Mouse (Mus musculus): ENCODE results near the gene Rab28.
"Not testable (repeated sequence)": the region's sequence is repeated elsewhere in the genome, so short reads cannot be mapped to it uniquely, and the experiment has no call there.

Gene Rab28

GRCm38 (mm10) chr5:41708051-41708630, at the start of gene Rab28:
TSS of gene Rab28 (minus strand) at chr5:41708157.
- CTCF ChIA-PET: no interaction called here

GRCm38 (mm10) chr5:41757338-41757737, 49.4 kb upstream of the Rab28 start:
- CTCF ChIA-PET: no interaction called here

GRCm38 (mm10) chr5:41756396-41756795, 48.4 kb upstream of the Rab28 start:
- CTCF ChIA-PET: no interaction called here

GRCm38 (mm10) chr5:41755373-41755960, 47.5 kb upstream of the Rab28 start:
- CTCF ChIA-PET: interaction anchor here (0.7 kb wide), 1 partner anchor 11 kb away, joined by 3 read pairs; no protein-coding TSS in a partner anchor

- CTCF ChIA-PET: interaction anchor here (0.7 kb wide), 1 partner anchor 11 kb away, joined by 3 read pairs; no protein-coding TSS in a partner anchor
Measured at GRCm38 (mm10) chr5:41754836-41755235, 46.9 kb upstream of the Rab28 start.

- CTCF ChIA-PET: no interaction called here
Measured at GRCm38 (mm10) chr5:41754226-41754775, 46.3 kb upstream of the Rab28 start.

GRCm38 (mm10) chr5:41752721-41753120, 44.8 kb upstream of the Rab28 start:
- CTCF ChIA-PET: no interaction called here

GRCm38 (mm10) chr5:41744898-41745780, 37.2 kb upstream of the Rab28 start:
- CTCF ChIA-PET: no interaction called here

GRCm38 (mm10) chr5:41744234-41744633, 36.3 kb upstream of the Rab28 start:
- CTCF ChIA-PET: no interaction called here

- CTCF ChIA-PET: no interaction called here
Measured at GRCm38 (mm10) chr5:41738817-41739216, 30.9 kb upstream of the Rab28 start.

GRCm38 (mm10) chr5:41737039-41737438, 29.1 kb upstream of the Rab28 start:
- CTCF ChIA-PET: no interaction called here

GRCm38 (mm10) chr5:41727017-41727416, 19.1 kb upstream of the Rab28 start:
- CTCF ChIA-PET: no interaction called here

- CTCF ChIA-PET: no interaction called here
Measured at GRCm38 (mm10) chr5:41725573-41725972, 17.6 kb upstream of the Rab28 start.

GRCm38 (mm10) chr5:41707115-41708015, 592 bp downstream of the Rab28 start:
- CTCF ChIA-PET: no interaction called here

GRCm38 (mm10) chr5:41706777-41707114, 1.2 kb downstream of the Rab28 start:
- CTCF ChIA-PET: no interaction called here

GRCm38 (mm10) chr5:41701085-41701484, 6.9 kb downstream of the Rab28 start:
- CTCF ChIA-PET: not testable (repeated sequence)

GRCm38 (mm10) chr5:41697958-41698357, 10.0 kb downstream of the Rab28 start:
- CTCF ChIA-PET: no interaction called here

- CTCF ChIA-PET: no interaction called here
Measured at GRCm38 (mm10) chr5:41685016-41685415, 22.9 kb downstream of the Rab28 start.

GRCm38 (mm10) chr5:41683976-41684375, 24.0 kb downstream of the Rab28 start:
- CTCF ChIA-PET: no interaction called here

GRCm38 (mm10) chr5:41666012-41666411, 41.9 kb downstream of the Rab28 start:
- CTCF ChIA-PET: no interaction called here

GRCm38 (mm10) chr5:41636793-41637192, 71.2 kb downstream of the Rab28 start:
- CTCF ChIA-PET: no interaction called here

Measured in spleen, embryonic (tissue).